Mouse (Mus musculus) hindbrain, postnatal 0 days (tissue): ENCODE data around the gene Tmem106c. TPM values are rescaled to one million over a fixed set of nuclear protein-coding genes. Genes with fewer than 3 reads are reported as not detected.
A peak's percentile ranks its signal among the peaks of the same experiment; 100 is the strongest.

ENCODE experiments used
- ATAC-seq: fragments of 200-750 bp; cut with Nextera tagmentation; 2 replicates; pipeline ENCODE4 v1.8.0; 2017; ENCODE audit warnings: mild to moderate bottlenecking, moderate TSS enrichment, moderate library complexity
- DNase-seq: peaks from one replicate; pipeline ENCODE4 v3.0.0-alpha.2; 2015; ENCODE audit warnings: low spot score
- H3K27ac ChIP-seq: fragments of 300-500 bp; sonication (generic); 2 replicates; pipeline ENCODE4 v1.5.1; 2014; ENCODE audit warnings: mild to moderate bottlenecking
- H3K27me3 ChIP-seq: fragments of 300-500 bp; sonication (generic); 2 replicates; pipeline ENCODE4 v1.6.1; 2014; ENCODE audit warnings: low read length, mixed read lengths; ENCODE audit not compliant: insufficient read depth
- H3K36me3 ChIP-seq: fragments of 300-500 bp; sonication (generic); 2 replicates; pipeline ENCODE4 v1.6.1; 2014; ENCODE audit warnings: low read length, mixed read lengths; ENCODE audit not compliant: insufficient read depth
- H3K4me1 ChIP-seq: fragments of 300-500 bp; sonication (generic); 2 replicates; pipeline ENCODE4 v1.6.1; 2014; ENCODE audit warnings: antibody characterized with exemption, low read length, mixed read lengths; ENCODE audit not compliant: insufficient read depth
- H3K4me2 ChIP-seq: fragments of 300-500 bp; sonication (generic); 2 replicates; pipeline ENCODE4 v1.6.1; 2014; ENCODE audit warnings: low read depth, mild to moderate bottlenecking, low read length, moderate library complexity, mixed read lengths
- H3K4me3 ChIP-seq: fragments of 300-500 bp; sonication (generic); 2 replicates; pipeline ENCODE4 v1.5.1; 2014; ENCODE audit warnings: low read length
- H3K9ac ChIP-seq: fragments of 300-500 bp; sonication (generic); replicated peaks from 2 replicates; pipeline ENCODE4 v1.6.1; 2014; ENCODE audit warnings: mild to moderate bottlenecking, low read length, moderate library complexity, mixed read lengths
- H3K9me3 ChIP-seq: fragments of 300-500 bp; sonication (generic); 2 replicates; pipeline ENCODE4 v1.6.1; 2016; ENCODE audit warnings: low read length, mixed read lengths
- CTCF ChIP-seq: IDR thresholded peaks from 2 replicates; pipeline ENCODE4 v1.5.1; 2016; ENCODE audit warnings: antibody characterized with exemption, control low read depth, low read depth
- WGBS: fragments of 180-500 bp; shearing (Covaris S2); extraction: QIAGEN DNeasy Blood & Tissue Kit; methylation state at CpG from one replicate; pipeline ENCODE4 v1.1.7; 2014; 5-methylcytosine and 5-hydroxymethylcytosine counted together
- polyA plus RNA-seq: library from polyadenylated mRNA; unstranded; fragments of >200 nt; fragmentation: Nextera tagmentation; extraction: Ambion mirVana; gene quantifications from 2 replicates; pipeline ENCODE4 v1.2.1, GENCODE M21; 2015
- total RNA-seq: library from RNA; depleted of rRNA; stranded (reverse); fragments of >200 nt; gene quantifications from 2 replicates; pipeline ENCODE4 v1.2.3, GENCODE M21; 2014

The Tmem106c gene
- total and polyA plus RNA-seq, 2 experiments from 2014 or later, result 53.7 to 55.9 TPM

- ATAC-seq (peak; percentile 41), DNase-seq (peak; percentile 88)
- Histone ChIP-seq H3K4me1 (no peaks in the 10 kb centered on the region), H3K4me3 (no peak overlapping the region), H3K27ac (no peak overlapping the region), H3K27me3 (no peaks in the 10 kb centered on the region), H3K4me2 (no peak overlapping the region), H3K9ac (no peak overlapping the region), H3K36me3 (no peaks in the 10 kb centered on the region), H3K9me3 (no peaks in the 10 kb centered on the region)
- WGBS, result 14% methylated on average over 16 of the region's 16 CpGs
- peak; percentile 100 for TF ChIP-seq CTCF
These were observed 11.7 kb upstream of the Tmem106c start for GRCm38 (mm10) chr15:97952137-97952888.

DNA sequence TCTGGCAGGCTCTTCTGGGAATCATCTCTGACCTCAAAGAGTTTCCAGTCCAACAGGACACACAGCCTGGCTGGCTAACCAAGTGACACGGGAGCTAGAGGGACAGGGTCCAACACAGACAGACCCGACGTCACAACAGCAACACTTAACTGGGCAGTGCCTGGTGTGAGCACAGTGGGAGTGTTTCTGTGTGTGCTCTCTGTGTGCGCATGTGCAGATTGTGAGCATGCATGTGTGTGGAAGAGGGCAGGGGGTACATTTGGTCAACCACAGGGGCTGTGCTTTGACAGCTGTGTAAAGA lies 11.2 kb upstream of the Tmem106c start:
- H3K36me3 ChIP-seq, result no peaks in the 10 kb centered on the region
- ATAC-seq (no peak), DNase-seq (no peak)
- H3K27me3 ChIP-seq, result no peaks in the 10 kb centered on the region
- H3K9me3 ChIP-seq, result no peaks in the 10 kb centered on the region
- H3K4me2 ChIP-seq, result no peak overlapping the region
- H3K9ac ChIP-seq, result no peak overlapping the region
- no peak for TF ChIP-seq CTCF
- no peaks in the 10 kb centered on the region for H3K4me1 ChIP-seq
- 62% methylated on average over 4 of the region's 4 CpGs for WGBS
- no peak overlapping the region for H3K4me3 ChIP-seq
- no peak overlapping the region for H3K27ac ChIP-seq

DNA sequence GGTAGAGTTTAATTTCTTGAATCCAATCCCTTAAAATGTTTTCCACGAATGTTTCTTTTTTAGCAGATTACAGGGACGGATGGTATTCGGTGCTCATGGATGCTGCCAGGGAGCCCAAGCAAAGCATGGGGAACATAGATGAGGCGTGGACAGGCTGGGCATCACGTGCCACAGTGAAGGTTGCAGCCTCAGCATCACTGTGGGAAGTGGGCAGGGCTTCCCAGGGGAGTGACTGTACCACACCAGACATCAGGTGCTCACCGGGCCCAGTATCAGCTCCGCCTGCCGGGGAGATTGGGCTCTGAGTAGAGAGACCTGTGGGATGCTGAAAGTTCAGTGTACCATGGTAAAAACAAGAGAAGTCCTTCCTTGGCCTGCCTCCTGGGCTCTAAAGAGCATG lies 9.3 kb upstream of the Tmem106c start:
- Histone ChIP-seq H3K9me3 (no peaks in the 10 kb centered on the region), H3K4me2 (no peak overlapping the region), H3K27me3 (no peaks in the 10 kb centered on the region), H3K4me1 (no peaks in the 10 kb centered on the region), H3K27ac (no peak overlapping the region), H3K36me3 (no peaks in the 10 kb centered on the region), H3K4me3 (no peak overlapping the region), H3K9ac (no peak overlapping the region)
- DNase-seq, result no peak
- WGBS, result 83% methylated on average over 8 of the region's 8 CpGs
- ATAC-seq, result no peak
- no peak for TF ChIP-seq CTCF

DNA sequence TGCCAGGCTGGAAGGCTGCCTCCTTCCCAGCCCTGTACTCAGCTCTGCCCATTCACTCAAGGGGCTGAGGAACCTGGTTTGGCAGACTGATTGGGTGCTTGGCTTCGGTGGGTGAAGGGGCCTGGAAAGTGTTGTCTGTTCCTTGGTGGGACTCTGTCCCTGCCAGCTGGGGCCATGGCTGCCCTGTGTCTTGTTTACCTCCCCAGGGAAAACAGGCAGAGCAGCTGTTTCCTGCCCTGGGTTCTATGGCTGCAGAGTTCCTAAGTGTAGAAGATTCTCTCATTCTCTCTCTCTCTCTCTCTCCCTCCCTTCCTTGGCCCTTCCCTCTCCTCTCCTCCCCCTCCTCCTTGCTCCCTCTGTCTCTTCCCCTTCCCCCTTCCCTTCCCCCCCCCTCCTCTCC lies 8.7 kb upstream of the Tmem106c start:
- H3K36me3 ChIP-seq, result no peaks in the 10 kb centered on the region
- H3K4me1 ChIP-seq, result no peaks in the 10 kb centered on the region
- no peak overlapping the region for H3K4me3 ChIP-seq
- no peaks in the 10 kb centered on the region for H3K9me3 ChIP-seq
- no peak for TF ChIP-seq CTCF
- no peak overlapping the region for H3K4me2 ChIP-seq
- ATAC-seq (no peak), DNase-seq (no peak)
- H3K27me3 ChIP-seq, result no peaks in the 10 kb centered on the region
- WGBS, result 36% methylated on average over 1 of the region's 1 CpGs
- H3K27ac ChIP-seq, result no peak overlapping the region
- no peak overlapping the region for H3K9ac ChIP-seq

DNA sequence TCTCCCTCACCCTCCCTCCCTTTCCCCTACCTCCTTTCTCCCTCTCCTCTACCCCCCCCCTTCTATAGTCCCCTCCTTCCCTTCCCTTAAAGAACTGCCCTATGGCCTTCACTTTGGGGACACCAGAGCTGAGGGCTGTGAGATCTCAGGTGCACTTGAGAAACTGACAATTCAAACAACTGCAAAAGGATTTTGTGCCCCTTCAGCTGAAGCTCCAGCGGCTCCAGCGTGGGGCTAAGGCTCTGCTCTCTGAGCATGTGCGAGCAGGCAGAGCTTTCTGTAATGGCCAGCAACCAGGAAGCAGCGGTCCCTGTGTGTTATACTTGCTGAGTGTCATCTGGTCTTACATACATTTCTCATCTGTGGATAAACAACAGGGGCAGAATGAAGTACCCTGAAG lies 8.3 kb upstream of the Tmem106c start:
- Histone ChIP-seq H3K27ac (no peak overlapping the region), H3K4me3 (no peak overlapping the region), H3K4me2 (no peak overlapping the region), H3K27me3 (no peaks in the 10 kb centered on the region), H3K9ac (no peak overlapping the region), H3K36me3 (no peaks in the 10 kb centered on the region), H3K4me1 (no peaks in the 10 kb centered on the region), H3K9me3 (no peaks in the 10 kb centered on the region)
- ATAC-seq (no peak), DNase-seq (no peak)
- WGBS, result 26% methylated on average over 4 of the region's 4 CpGs
- no peak for TF ChIP-seq CTCF

DNA sequence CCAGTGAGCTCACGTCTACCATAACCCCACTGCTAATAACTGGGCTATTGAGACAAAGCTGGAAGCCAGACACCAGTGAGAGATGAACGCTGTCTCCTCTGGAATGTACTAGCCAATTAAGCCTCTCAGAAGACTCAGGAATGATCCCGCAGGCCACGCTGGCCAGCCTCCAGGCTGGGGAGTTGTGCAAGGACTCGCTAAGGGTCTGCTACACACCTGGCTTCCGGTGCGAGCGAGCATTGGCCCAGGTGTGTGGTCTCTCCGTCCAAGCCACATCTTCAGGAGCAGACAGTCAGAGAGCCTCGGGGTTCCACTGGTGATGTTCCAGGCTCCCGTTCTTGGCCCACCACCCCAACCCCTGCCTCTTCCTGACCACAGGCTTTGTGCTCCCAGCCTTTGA lies 7.6 kb upstream of the Tmem106c start:
- no peak overlapping the region for H3K4me3 ChIP-seq

DNA sequence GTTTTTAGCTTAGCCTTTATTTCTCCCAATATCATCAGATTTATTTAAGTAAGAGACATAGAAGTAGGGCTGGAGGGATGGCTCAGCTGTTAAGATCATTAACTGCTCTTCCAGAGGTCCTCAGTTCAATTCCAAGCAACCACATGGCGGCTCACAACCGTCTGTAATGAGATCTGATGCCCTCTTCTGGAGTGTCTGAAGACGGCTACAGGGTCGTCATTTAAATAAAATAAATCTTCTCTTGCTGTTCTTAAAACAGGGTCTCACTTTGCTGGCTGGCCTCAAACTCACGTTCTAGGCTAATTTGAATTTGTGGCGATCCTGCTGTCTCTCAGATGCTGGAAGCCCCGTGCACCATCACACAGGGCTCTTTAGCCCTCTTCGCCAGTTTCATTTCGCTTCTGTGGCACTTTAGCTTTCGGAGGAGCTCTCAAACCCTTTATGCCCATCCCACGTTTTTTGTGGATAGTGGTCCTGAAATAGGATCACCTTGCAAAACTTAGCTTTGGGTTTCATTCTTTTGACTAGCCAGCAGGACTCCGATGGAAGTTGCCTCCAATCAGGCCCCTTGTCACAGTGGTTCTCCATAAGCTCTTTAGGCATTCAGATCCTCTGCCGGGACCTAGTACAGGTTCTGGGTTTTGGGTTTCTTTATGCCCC lies 541 bp upstream of the Tmem106c start:
- Histone ChIP-seq H3K27me3 (no peaks in the 10 kb centered on the region), H3K4me1 (0 out of 2 replicates have a peak, but pooled peaks cover 8% of the 10 kb centered on the region), H3K27ac (peak overlapping the region; percentile 65; the same call in 1 of the 2 replicates), H3K4me2 (peak overlapping the region; percentile 66), H3K9ac (peak overlapping the region; percentile 52), H3K4me3 (peak overlapping the region; percentile 55), H3K9me3 (no peaks in the 10 kb centered on the region), H3K36me3 (0 out of 2 replicates have a peak, but pooled peaks cover under 1% of the 10 kb centered on the region)
- peak; percentile 32; the same call in 1 of the 2 replicates for TF ChIP-seq CTCF
- WGBS, result 11% methylated on average over 13 of the region's 13 CpGs
- no peak for DNase-seq
- ATAC-seq, result no peak

More for the DNA sequence above, 7.6 kb upstream of the Tmem106c start:
- ATAC-seq (no peak), DNase-seq (no peak)
- 76% methylated on average over 11 of the region's 11 CpGs for WGBS
- Histone ChIP-seq H3K9ac (no peak overlapping the region), H3K9me3 (no peaks in the 10 kb centered on the region), H3K4me1 (no peaks in the 10 kb centered on the region), H3K36me3 (no peaks in the 10 kb centered on the region), H3K4me2 (no peak overlapping the region), H3K27me3 (no peaks in the 10 kb centered on the region), H3K27ac (no peak overlapping the region)
- TF ChIP-seq CTCF, result no peak
